Mouse (Mus musculus) ovary, postnatal 10 days (tissue): ENCODE measurements around the gene Esp34.

Experiments
- DNase-seq: peaks from one replicate; pipeline ENCODE4 v3.0.0; 2022; ENCODE audit warnings: low spot score

Gene Esp34

DNA sequence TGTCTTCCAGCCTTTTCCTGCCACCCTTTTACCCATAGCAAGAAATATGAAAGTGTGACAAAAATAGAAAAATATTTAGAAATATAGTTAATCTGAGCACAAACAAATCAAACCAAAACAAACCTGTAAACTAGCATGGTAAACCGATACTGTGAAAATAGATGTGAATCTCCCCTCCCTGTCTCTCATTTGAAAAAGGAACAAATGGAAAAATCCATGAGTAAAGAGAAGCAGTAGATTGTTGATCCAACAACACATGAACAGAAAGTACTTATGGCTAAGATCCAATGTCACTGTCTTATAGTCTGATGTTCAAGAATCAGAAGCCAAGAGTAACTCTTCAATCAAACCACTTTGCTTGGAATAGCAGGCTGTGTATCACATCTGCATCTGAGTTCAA is at the start of gene Esp34:
Gene Esp34 (plus strand): TSS at position 301 of the 400 bp plus-strand sequence.
- DNase-seq, result no peak

DNA sequence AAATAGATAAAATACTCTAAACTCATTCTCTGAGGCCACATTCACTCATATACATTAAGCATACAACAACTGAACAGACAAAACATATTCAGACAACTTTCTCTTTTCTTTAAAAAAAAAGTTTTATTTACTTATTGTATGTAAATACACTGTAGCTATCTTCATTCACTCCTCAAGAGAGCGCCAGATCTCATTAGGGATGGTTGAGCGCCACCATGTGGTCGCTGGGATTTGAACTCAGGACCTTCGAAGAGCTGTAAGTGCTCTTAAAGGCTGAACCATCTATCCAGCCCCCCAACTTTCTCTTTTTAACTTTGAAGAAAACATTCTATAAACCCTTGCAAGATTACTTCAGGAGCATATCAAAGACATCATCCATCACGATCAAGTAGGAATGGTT is 8.5 kb downstream of the Esp34 start:
- DNase-seq, result no peak
